Mouse (Mus musculus) left cerebral cortex, adult 2 months (tissue): ENCODE results near the gene Tmem223. TPM values are rescaled to one million over a fixed set of nuclear protein-coding genes. Genes with fewer than 3 reads are reported as not detected.

Experiments
- DNase-seq, 2 experiments: peaks; one replicate each; pipeline ENCODE4 v3.0.0; 2021 to 2022; ENCODE audit warnings: low spot score in 2 of 2, mixed read lengths in 1 of 2; ENCODE audit errors: extremely low spot score in 1 of 2
- H3K27ac ChIP-seq: fragments of 200-600 bp; 2 replicates; pipeline ENCODE4 v1.8.1; 2022
- H3K4me3 ChIP-seq: fragments of 200-600 bp; 2 replicates; pipeline ENCODE4 v1.8.1; 2022
- CTCF ChIP-seq: fragments of 200-600 bp; IDR thresholded peaks from 2 replicates; pipeline ENCODE4 v1.8.1; 2022; ENCODE audit warnings: antibody characterized with exemption, mild to moderate bottlenecking, moderate library complexity
- intact Hi-C: fragments of 180-260 bp; cut with DNase I; formaldehyde crosslinking; loops from one replicate; pipeline ENCODE4 v1.15.1; 2025
- total RNA-seq, 2 experiments: library from RNA; stranded (reverse); gene quantifications; 2 replicates each; pipeline ENCODE4 v1.2.3; 2021

Tmem223 gene
- total RNA-seq, 2 experiments from 2014 or later = 63.8 to 66.8 TPM

- Histone ChIP-seq H3K4me3 (peak overlapping the region; percentile 93), H3K27ac (peak overlapping the region; percentile 91)
- intact Hi-C loops = loop anchor here (1.0 kb wide), 1 partner anchor 17 kb away; the partner anchor contains the start of gene Tmem179b
- DNase-seq = no peak
- TF ChIP-seq CTCF = no peak
Observed at GRCm38 (mm10) chr19:8757471-8757998, 13.3 kb upstream of the Tmem223 start.

- H3K4me3 ChIP-seq = no peak overlapping the region
- no peak for TF ChIP-seq CTCF
- intact Hi-C loops = no loop called here
- DNase-seq = no peak
- H3K27ac ChIP-seq = no peak overlapping the region
Observed at GRCm38 (mm10) chr19:8758899-8759298, 11.9 kb upstream of the Tmem223 start.

- TF ChIP-seq CTCF = peak; percentile 10; the same call in 1 of the 2 replicates
- no peak for DNase-seq
- intact Hi-C loops = no loop called here
- H3K4me3 ChIP-seq = no peak overlapping the region
- H3K27ac ChIP-seq = no peak overlapping the region
Observed at GRCm38 (mm10) chr19:8760757-8761156, 10.0 kb upstream of the Tmem223 start.

GRCm38 (mm10) chr19:8763276-8763675 lies 7.5 kb upstream of the Tmem223 start:
- intact Hi-C loops = no loop called here
- Histone ChIP-seq H3K27ac (no peak overlapping the region), H3K4me3 (no peak overlapping the region)
- DNase-seq = no peak
- TF ChIP-seq CTCF = no peak

- Histone ChIP-seq H3K4me3 (no peak overlapping the region), H3K27ac (no peak overlapping the region)
- intact Hi-C loops = no loop called here
- no peak for TF ChIP-seq CTCF
- no peak for DNase-seq
Observed at GRCm38 (mm10) chr19:8765562-8765961, 5.2 kb upstream of the Tmem223 start.

- Histone ChIP-seq H3K4me3 (no peak overlapping the region), H3K27ac (no peak overlapping the region)
- no peak for TF ChIP-seq CTCF
- intact Hi-C loops = no loop called here
- DNase-seq = no peak
Observed at GRCm38 (mm10) chr19:8772996-8773395, 2.2 kb downstream of the Tmem223 start.

GRCm38 (mm10) chr19:8773409-8773808 lies 2.6 kb downstream of the Tmem223 start:
- intact Hi-C loops = no loop called here
- no peak overlapping the region; the same call in 1 of the 2 replicates for H3K27ac ChIP-seq

GRCm38 (mm10) chr19:8774086-8774835 lies 3.5 kb downstream of the Tmem223 start, which contains the start of gene Tmem179b:
Gene Tmem179b, minus strand, starts transcription at chr19:8774467.
- Histone ChIP-seq H3K4me3 (peak within 1 kb of the TSS; percentile 80), H3K27ac (peak within 1 kb of the TSS; percentile 97)
- intact Hi-C loops = loop anchor here (1.0 to 2.0 kb wide), 2 partner anchors 17 to 45 kb away; partner anchors contain the start of genes Nxf1 and Ttc9c
- DNase-seq = peak; percentile 94 to 96
- TF ChIP-seq CTCF = no peak; the same call in 1 of the 2 replicates

More at GRCm38 (mm10) chr19:8773409-8773808, 2.6 kb downstream of the Tmem223 start:
- H3K4me3 ChIP-seq = peak overlapping the region; percentile 80
- no peak for DNase-seq
- no peak for TF ChIP-seq CTCF

GRCm38 (mm10) chr19:8774951-8775421 lies 4.2 kb downstream of the Tmem223 start:
- Histone ChIP-seq H3K4me3 (peak overlapping the region; percentile 80), H3K27ac (peak overlapping the region; percentile 97)
- no peak for DNase-seq
- intact Hi-C loops = loop anchor here (1.0 to 2.0 kb wide), 2 partner anchors 18 to 44 kb away; partner anchors contain the start of genes Nxf1 and Ttc9c
- no peak for TF ChIP-seq CTCF

GRCm38 (mm10) chr19:8786008-8786781 lies 15.4 kb downstream of the Tmem223 start, which contains the start of gene Taf6l:
Gene Taf6l, minus strand, starts transcription at chr19:8786417.
- peak within 1 kb of the TSS; percentile 57 for H3K4me3 ChIP-seq
- intact Hi-C loops = no loop called here
- DNase-seq = peak; percentile 84 to 92
- TF ChIP-seq CTCF = peak; percentile 56
- peak within 1 kb of the TSS; percentile 54; the same call in 1 of the 2 replicates for H3K27ac ChIP-seq

GRCm38 (mm10) chr19:8788521-8788920 lies 17.7 kb downstream of the Tmem223 start:
- DNase-seq = no peak
- no peak for TF ChIP-seq CTCF
- Histone ChIP-seq H3K4me3 (no peak overlapping the region), H3K27ac (peak overlapping the region; percentile 86)
- intact Hi-C loops = no loop called here
